Mouse (Mus musculus): ENCODE results near the gene Rhob. TPM values are rescaled to one million over a fixed set of nuclear protein-coding genes. Genes with fewer than 3 reads are reported as not detected.

Rhob gene
- polyA plus RNA-seq, 1 experiment, result 299 TPM

DNA sequence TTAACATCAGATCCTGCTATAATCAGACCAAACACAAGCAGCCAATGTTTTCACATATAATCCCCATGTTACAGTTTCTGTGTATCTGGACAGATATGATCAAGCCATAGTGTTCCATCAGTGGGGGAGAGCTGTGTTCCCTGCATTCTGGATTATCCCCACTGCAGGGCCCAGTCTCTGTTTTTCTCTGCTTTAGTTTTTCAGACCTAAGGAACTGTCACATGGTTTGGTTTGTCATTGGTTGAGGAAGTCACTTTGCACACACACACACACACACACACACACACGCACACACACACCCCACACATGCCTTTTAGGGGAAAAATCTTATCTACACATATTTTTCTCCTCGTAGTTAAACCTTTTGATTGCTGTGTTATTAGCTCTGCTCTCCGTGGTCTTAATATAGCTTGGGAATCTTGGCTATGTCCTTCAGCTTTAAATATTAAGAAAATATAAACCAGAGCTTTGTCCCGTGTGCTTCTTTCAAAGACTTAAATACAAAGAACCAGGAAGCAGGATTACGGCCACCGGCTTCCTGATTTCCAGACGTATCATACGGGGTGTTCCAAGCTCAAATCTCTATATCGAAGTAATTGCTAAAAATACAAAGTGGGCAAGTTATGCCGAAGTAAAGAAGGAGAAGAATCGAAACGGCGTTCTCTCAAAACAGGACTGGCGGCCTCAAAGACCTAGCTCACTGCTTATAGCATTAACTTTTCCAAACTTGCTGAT lies 1.9 kb upstream of the Rhob start:
- Histone ChIP-seq H3K27me3 (ENCODE audit: control insufficient read depth, insufficient read depth, low read length) (no peaks in the 10 kb centered on the region), H3K4me3 (replicated peaks; ENCODE audit: insufficient read depth, low read depth, low read length) (no peak overlapping the region), H3K4me1 (ENCODE audit: control insufficient read depth, insufficient read depth, low read length) (no peaks in the 10 kb centered on the region), H3K27ac (ENCODE audit: insufficient read depth, low read length) (no peak overlapping the region)
- no peak for DNase-seq
- TF ChIP-seq CTCF (IDR thresholded peaks at IDR 0.05; ENCODE audit: borderline replicate concordance, insufficient read depth, low read depth, low read length), result no peak
- TF ChIP-seq POLR2A (IDR thresholded peaks at IDR 0.05; ENCODE audit: borderline replicate concordance, insufficient read depth, low read length), result no peak
- 91% methylated on average over 14 of the region's 14 CpGs for WGBS

- TF ChIP-seq CTCF (IDR thresholded peaks at IDR 0.05; ENCODE audit: borderline replicate concordance, insufficient read depth, low read depth, low read length) (no peak), POLR2A (IDR thresholded peaks at IDR 0.05; ENCODE audit: borderline replicate concordance, insufficient read depth, low read length) (no peak)
Measured at GRCm38 (mm10) chr12:8500597-8501570, 1.1 kb upstream of the Rhob start.

DNA sequence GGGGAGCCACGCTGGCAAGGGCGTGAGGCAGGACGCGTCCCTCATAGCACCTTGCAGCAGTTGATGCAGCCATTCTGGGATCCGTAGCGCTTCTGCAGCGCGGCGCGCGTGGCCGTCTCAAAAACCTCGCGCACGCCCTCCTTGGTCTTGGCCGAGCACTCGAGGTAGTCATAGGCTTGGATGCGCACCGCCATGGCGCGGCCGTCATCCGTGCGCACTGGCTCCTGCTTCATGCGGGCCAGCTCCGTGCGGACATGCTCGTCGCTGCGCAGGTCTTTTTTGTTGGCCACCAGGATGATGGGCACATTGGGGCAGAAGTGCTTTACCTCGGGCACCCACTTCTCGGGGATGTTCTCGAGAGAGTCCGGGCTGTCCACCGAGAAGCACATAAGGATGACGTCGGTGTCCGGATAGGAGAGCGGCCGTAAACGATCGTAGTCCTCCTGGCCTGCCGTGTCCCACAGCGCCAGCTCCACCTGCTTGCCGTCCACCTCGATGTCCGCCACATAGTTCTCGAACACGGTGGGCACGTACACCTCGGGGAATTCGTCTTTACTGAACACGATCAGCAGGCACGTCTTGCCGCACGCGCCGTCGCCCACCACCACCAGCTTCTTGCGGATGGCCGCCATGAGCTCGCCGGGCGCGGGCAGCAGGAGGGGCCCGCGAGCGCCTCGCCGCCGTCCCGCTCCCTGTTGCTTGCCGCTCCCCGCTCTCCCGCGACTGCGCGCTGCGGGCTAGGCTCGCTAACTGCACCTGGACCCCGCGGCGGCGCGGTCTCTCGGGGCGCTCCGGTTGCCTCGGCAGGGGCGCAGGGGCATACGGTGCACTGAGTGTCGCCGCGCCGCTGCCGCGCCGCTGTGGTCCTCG lies 573 bp downstream of the Rhob start:
- peak; percentile 16; the same call in 1 of the 2 replicates for TF ChIP-seq CTCF (IDR thresholded peaks at IDR 0.05; ENCODE audit: borderline replicate concordance, insufficient read depth, low read depth, low read length)
- TF ChIP-seq POLR2A (IDR thresholded peaks at IDR 0.05; ENCODE audit: borderline replicate concordance, insufficient read depth, low read length), result peak; percentile 20; the same call in 1 of the 2 replicates
- Histone ChIP-seq H3K27ac (ENCODE audit: insufficient read depth, low read length) (peak overlapping the region; percentile 97), H3K4me1 (ENCODE audit: control insufficient read depth, insufficient read depth, low read length) (no peaks in the 10 kb centered on the region), H3K4me3 (replicated peaks; ENCODE audit: insufficient read depth, low read depth, low read length) (peak overlapping the region; percentile 79), H3K27me3 (ENCODE audit: control insufficient read depth, insufficient read depth, low read length) (no peaks in the 10 kb centered on the region)
- peak; percentile 76 to 85 for DNase-seq
- WGBS, result under 1% methylated on average over 99 of the region's 99 CpGs

More at GRCm38 (mm10) chr12:8500597-8501570, 1.1 kb upstream of the Rhob start:
- peak; percentile 16 to 24 for DNase-seq
- Histone ChIP-seq H3K27me3 (ENCODE audit: control insufficient read depth, insufficient read depth, low read length) (no peaks in the 10 kb centered on the region), H3K4me1 (ENCODE audit: control insufficient read depth, insufficient read depth, low read length) (no peaks in the 10 kb centered on the region), H3K4me3 (replicated peaks; ENCODE audit: insufficient read depth, low read depth, low read length) (peak overlapping the region; percentile 81), H3K27ac (ENCODE audit: insufficient read depth, low read length) (peak overlapping the region; percentile 79; the same call in 1 of the 2 replicates)
- 71% methylated on average over 17 of the region's 17 CpGs for WGBS

- Histone ChIP-seq H3K4me3 (replicated peaks; ENCODE audit: insufficient read depth, low read depth, low read length) (peak overlapping the region; percentile 79), H3K27me3 (ENCODE audit: control insufficient read depth, insufficient read depth, low read length) (no peaks in the 10 kb centered on the region), H3K4me1 (ENCODE audit: control insufficient read depth, insufficient read depth, low read length) (no peaks in the 10 kb centered on the region), H3K27ac (ENCODE audit: insufficient read depth, low read length) (peak overlapping the region; percentile 97)
- DNase-seq, result peak in 1 of 2 experiments; percentile 65
- 1% methylated on average over 13 of the region's 13 CpGs for WGBS
- TF ChIP-seq CTCF (IDR thresholded peaks at IDR 0.05; ENCODE audit: borderline replicate concordance, insufficient read depth, low read depth, low read length) (no peak), POLR2A (IDR thresholded peaks at IDR 0.05; ENCODE audit: borderline replicate concordance, insufficient read depth, low read length) (no peak)
Measured at GRCm38 (mm10) chr12:8498591-8499000, 1.2 kb downstream of the Rhob start.

- peak in 1 of 2 experiments; percentile 49 for DNase-seq
- WGBS, result 8% methylated on average over 8 of the region's 8 CpGs
Measured at GRCm38 (mm10) chr12:8498148-8498571, 1.6 kb downstream of the Rhob start.

GRCm38 (mm10) chr12:8497314-8497706 lies 2.5 kb downstream of the Rhob start:
- TF ChIP-seq POLR2A (IDR thresholded peaks at IDR 0.05; ENCODE audit: borderline replicate concordance, insufficient read depth, low read length) (no peak), CTCF (IDR thresholded peaks at IDR 0.05; ENCODE audit: borderline replicate concordance, insufficient read depth, low read depth, low read length) (no peak)
- no peak for DNase-seq
- 16% methylated on average over 2 of the region's 2 CpGs for WGBS
- peak overlapping the region; percentile 19; the same call in 1 of the 2 replicates for H3K27ac ChIP-seq (ENCODE audit: insufficient read depth, low read length)
- H3K27me3 ChIP-seq (ENCODE audit: control insufficient read depth, insufficient read depth, low read length), result no peaks in the 10 kb centered on the region
- peak overlapping the region; percentile 28 for H3K4me3 ChIP-seq (replicated peaks; ENCODE audit: insufficient read depth, low read depth, low read length)
- H3K4me1 ChIP-seq (ENCODE audit: control insufficient read depth, insufficient read depth, low read length), result no peaks in the 10 kb centered on the region

More at GRCm38 (mm10) chr12:8498148-8498571, 1.6 kb downstream of the Rhob start:
- peak overlapping the region; percentile 74 for H3K27ac ChIP-seq (ENCODE audit: insufficient read depth, low read length)
- no peaks in the 10 kb centered on the region for H3K4me1 ChIP-seq (ENCODE audit: control insufficient read depth, insufficient read depth, low read length)
- TF ChIP-seq CTCF (IDR thresholded peaks at IDR 0.05; ENCODE audit: borderline replicate concordance, insufficient read depth, low read depth, low read length) (no peak), POLR2A (IDR thresholded peaks at IDR 0.05; ENCODE audit: borderline replicate concordance, insufficient read depth, low read length) (no peak)
- H3K27me3 ChIP-seq (ENCODE audit: control insufficient read depth, insufficient read depth, low read length), result no peaks in the 10 kb centered on the region
- peak overlapping the region; percentile 79 for H3K4me3 ChIP-seq (replicated peaks; ENCODE audit: insufficient read depth, low read depth, low read length)

All from cerebellum, adult 2 months (tissue).